Mouse (Mus musculus) neural tube, embryonic 11.5 days (tissue): ENCODE measurements around the gene Rap1gap2. TPM values are rescaled to one million over a fixed set of nuclear protein-coding genes. Genes with fewer than 3 reads are reported as not detected.

Source experiments
- ATAC-seq: fragments of 200-750 bp; cut with Nextera tagmentation; 2 replicates; pipeline ENCODE4 v1.8.0; 2017; ENCODE audit warnings: moderate number of reproducible peaks, mild to moderate bottlenecking, moderate TSS enrichment, moderate library complexity; ENCODE audit not compliant: insufficient read depth, low FRiP score, low TSS enrichment
- DNase-seq: peaks from one replicate; pipeline ENCODE4 v3.0.0-alpha.2; 2015; ENCODE audit warnings: low spot score
- H3K27ac ChIP-seq: fragments of 300-500 bp; sonication (generic); 2 replicates; pipeline ENCODE4 v1.5.1; 2014; ENCODE audit warnings: low read depth, mild to moderate bottlenecking, low read length
- H3K27me3 ChIP-seq: fragments of 300-500 bp; sonication (generic); 2 replicates; pipeline ENCODE4 v1.6.1; 2014; ENCODE audit warnings: mild to moderate bottlenecking, low read length, mixed read lengths; ENCODE audit not compliant: control insufficient read depth, insufficient read depth
- H3K36me3 ChIP-seq: fragments of 300-500 bp; sonication (generic); 2 replicates; pipeline ENCODE4 v1.6.1; 2014; ENCODE audit warnings: mild to moderate bottlenecking, low read length, moderate library complexity, mixed read lengths; ENCODE audit not compliant: control insufficient read depth, insufficient read depth
- H3K4me1 ChIP-seq: fragments of 300-500 bp; sonication (generic); 2 replicates; pipeline ENCODE4 v1.6.1; 2014; ENCODE audit warnings: low read length, mixed read lengths; ENCODE audit not compliant: control insufficient read depth, insufficient read depth
- H3K4me2 ChIP-seq: fragments of 300-500 bp; sonication (generic); 2 replicates; pipeline ENCODE4 v1.6.1; 2014; ENCODE audit warnings: low read depth, mild to moderate bottlenecking, moderate library complexity
- H3K4me3 ChIP-seq: fragments of 300-500 bp; sonication (generic); 2 replicates; pipeline ENCODE4 v1.5.1; 2014; ENCODE audit warnings: low read depth, low read length
- H3K9ac ChIP-seq: fragments of 300-500 bp; sonication (generic); 2 replicates; pipeline ENCODE4 v1.6.1; 2014; ENCODE audit warnings: mild to moderate bottlenecking, low read length
- H3K9me3 ChIP-seq: fragments of 300-500 bp; sonication (generic); 2 replicates; pipeline ENCODE4 v1.6.1; 2016; ENCODE audit warnings: low read length; ENCODE audit not compliant: control insufficient read depth
- WGBS: fragments of 180-500 bp; shearing (Covaris S2); extraction: QIAGEN DNeasy Blood & Tissue Kit; methylation state at CpG from one replicate; pipeline ENCODE4 v1.1.7; 2014; 5-methylcytosine and 5-hydroxymethylcytosine counted together
- polyA plus RNA-seq: library from polyadenylated mRNA; unstranded; fragments of >200 nt; fragmentation: Nextera tagmentation; extraction: Ambion mirVana; gene quantifications from 2 replicates; pipeline ENCODE4 v1.2.1, GENCODE M21; 2014

The Rap1gap2 gene
- polyA plus RNA-seq, 1 experiment from 2014 or later = 3.3 TPM

DNA sequence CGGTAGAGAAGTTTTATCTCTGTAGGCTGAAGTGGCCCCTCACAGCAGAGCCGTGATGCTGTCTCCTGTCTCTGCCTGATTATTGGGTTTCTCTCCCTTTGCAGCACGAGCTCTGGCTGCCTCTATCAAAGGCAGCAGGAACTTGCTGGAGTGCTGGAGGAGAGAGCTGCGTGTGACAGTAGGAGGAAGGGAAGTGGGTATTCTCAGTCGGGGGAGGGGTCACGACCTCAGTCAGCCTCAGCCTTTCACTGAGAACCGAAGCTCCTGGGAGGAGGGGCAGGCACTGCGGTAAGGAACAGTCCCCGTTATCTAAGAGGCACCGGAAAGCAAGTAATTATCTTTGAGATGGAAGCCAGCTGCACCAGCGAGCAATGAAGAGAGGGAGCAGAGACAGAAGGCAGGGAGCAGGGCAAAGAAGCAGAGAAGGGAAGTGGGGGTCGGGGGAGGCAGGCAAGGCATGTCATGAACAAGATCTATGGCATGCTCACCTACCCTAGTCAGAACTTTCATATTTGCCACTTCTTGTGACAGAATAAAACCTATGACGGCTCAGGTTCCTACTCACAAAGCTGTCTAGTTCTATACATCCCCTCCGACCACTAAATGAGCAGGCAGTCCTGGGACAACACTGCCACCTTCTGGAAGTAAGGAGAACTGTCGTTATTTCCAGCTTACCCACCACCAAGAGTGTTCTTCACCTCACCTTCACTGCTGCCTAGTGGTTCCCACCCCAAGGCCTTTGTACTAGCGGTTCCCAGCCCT is 63.6 kb downstream of the Rap1gap2 start:
- ATAC-seq (peak; percentile 71), DNase-seq (peak; percentile 70)
- no peaks in the 10 kb centered on the region for H3K27me3 ChIP-seq
- 0 out of 2 replicates have a peak overlapping the region, but pooled peaks have one; percentile 5 for H3K27ac ChIP-seq
- peaks cover 4% of the 10 kb centered on the region for H3K4me1 ChIP-seq
- H3K4me2 ChIP-seq = peak overlapping the region; percentile 32
- H3K4me3 ChIP-seq = no peak overlapping the region; the same call in 1 of the 2 replicates
- no peaks in the 10 kb centered on the region for H3K36me3 ChIP-seq
- H3K9ac ChIP-seq = peak overlapping the region; percentile 0; the same call in 1 of the 2 replicates
- 7% methylated on average over 16 of the region's 16 CpGs for WGBS
- no peaks in the 10 kb centered on the region for H3K9me3 ChIP-seq

DNA sequence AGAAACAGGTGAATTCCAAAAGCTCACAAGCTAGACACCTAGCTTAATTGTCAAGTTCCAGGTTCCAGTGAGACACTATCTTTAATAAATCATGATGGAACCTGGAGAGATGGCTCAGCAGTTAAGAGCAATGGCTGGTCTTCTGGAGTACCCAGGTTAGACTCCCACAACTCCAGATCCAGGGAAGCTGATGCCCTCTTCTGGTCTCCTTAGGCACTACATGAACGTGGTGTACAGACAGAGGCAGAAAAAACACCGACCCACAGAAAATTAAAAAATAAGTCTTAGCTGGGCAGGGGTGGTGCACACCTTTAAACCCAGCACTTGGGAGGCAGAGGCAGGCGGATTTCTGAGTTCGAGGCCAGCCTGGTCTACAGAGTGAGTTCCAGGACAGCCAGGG is 64.5 kb downstream of the Rap1gap2 start:
- H3K9ac ChIP-seq = no peak overlapping the region
- H3K9me3 ChIP-seq = no peaks in the 10 kb centered on the region
- 54% methylated on average over 4 of the region's 4 CpGs for WGBS
- DNase-seq (no peak), ATAC-seq (no peak)
- H3K4me2 ChIP-seq = no peak overlapping the region
- no peaks in the 10 kb centered on the region for H3K27me3 ChIP-seq
- H3K4me3 ChIP-seq = no peak overlapping the region
- no peaks in the 10 kb centered on the region for H3K36me3 ChIP-seq
- H3K4me1 ChIP-seq = peaks cover 4% of the 10 kb centered on the region
- no peak overlapping the region for H3K27ac ChIP-seq

DNA sequence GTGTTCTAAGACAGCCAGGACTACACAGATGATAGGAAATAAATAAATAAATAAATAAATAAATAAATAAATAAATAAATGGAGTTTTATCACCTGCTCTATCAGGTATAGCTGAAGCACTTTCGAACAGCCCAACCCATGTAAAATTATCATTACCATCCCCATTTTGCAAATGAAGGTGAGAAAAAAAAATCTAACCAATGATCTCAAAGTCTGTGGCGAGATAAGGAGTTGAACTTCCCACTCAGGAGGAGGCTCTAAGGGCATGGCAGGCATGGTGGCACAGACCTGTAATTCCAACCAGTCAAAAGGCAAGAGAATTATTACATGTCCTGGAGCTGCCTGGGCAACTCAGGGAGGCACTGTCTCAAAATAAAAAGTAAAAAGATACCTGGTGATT is 65.2 kb downstream of the Rap1gap2 start:
- Histone ChIP-seq H3K27ac (no peak overlapping the region), H3K4me1 (peaks cover 4% of the 10 kb centered on the region), H3K9me3 (no peaks in the 10 kb centered on the region), H3K4me3 (no peak overlapping the region), H3K36me3 (no peaks in the 10 kb centered on the region), H3K9ac (no peak overlapping the region), H3K4me2 (no peak overlapping the region), H3K27me3 (no peaks in the 10 kb centered on the region)
- DNase-seq (no peak), ATAC-seq (no peak)
- 85% methylated on average over 2 of the region's 2 CpGs for WGBS

DNA sequence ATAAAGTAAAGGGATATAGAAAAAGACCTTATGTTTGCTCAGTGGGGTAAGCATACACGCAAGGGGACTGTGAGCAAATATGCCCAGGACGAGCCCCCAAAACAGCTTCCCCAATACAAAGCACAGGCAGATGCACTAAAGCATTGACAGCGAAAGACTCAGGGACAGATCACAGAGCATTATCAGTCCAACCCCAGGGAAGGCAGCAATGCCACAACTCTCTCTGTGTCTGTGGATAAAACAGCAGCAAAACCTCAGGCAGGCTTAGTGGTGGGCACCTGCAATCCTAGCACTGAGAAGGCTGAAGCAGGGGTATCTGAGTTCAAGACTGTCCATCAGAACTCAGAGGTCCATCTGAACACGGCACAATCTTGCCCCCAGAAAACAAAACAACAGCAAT is 73.4 kb downstream of the Rap1gap2 start:
- ATAC-seq = no peak
- WGBS = 90% methylated on average over 4 of the region's 4 CpGs
- no peak for DNase-seq
- no peaks in the 10 kb centered on the region for H3K9me3 ChIP-seq
- no peak overlapping the region for H3K4me3 ChIP-seq
- H3K27ac ChIP-seq = no peak overlapping the region
- no peaks in the 10 kb centered on the region for H3K4me1 ChIP-seq
- no peak overlapping the region for H3K9ac ChIP-seq
- H3K4me2 ChIP-seq = no peak overlapping the region
- H3K27me3 ChIP-seq = no peaks in the 10 kb centered on the region
- H3K36me3 ChIP-seq = no peaks in the 10 kb centered on the region

DNA sequence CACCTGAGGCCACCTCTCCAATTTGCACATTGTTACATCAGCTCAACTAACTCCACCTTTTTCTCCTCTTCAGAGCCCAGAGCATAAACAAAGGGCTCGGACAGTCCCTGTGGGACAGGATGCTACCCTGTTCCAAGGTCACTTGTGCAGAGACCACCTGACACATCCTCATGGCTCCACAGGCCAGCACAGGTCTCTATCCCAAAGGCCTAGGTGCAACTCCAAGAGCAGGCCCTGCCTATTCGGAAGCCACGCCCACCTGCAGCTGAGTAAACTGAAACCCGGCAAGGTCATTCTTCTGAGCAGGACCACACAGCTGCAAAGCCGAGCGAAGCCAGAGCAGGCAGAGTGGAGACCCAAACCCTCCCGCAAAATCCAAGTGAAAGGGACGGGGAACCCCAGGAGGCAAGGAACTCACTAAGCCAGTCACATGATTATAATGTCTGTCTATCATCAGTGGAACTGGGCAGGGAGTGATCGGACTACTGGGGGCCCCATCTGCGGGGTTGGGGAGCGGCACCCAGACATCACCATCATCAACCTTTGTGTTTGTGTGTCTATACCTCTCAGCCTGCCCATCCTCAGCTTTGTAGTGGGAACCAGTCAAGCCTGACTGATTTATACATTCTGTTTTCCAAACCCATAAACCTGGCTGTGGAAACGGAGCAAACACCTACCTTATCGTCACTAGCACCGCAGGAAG is 74.4 kb downstream of the Rap1gap2 start:
- H3K27ac ChIP-seq = no peak overlapping the region
- DNase-seq (peak; percentile 49), ATAC-seq (no peak)
- H3K36me3 ChIP-seq = no peaks in the 10 kb centered on the region
- H3K4me2 ChIP-seq = no peak overlapping the region
- 28% methylated on average over 14 of the region's 14 CpGs for whole genome bisulfite sequencing
- no peak overlapping the region for H3K9ac ChIP-seq
- H3K4me3 ChIP-seq = no peak overlapping the region
- no peaks in the 10 kb centered on the region for H3K27me3 ChIP-seq
- H3K4me1 ChIP-seq = no peaks in the 10 kb centered on the region
- no peaks in the 10 kb centered on the region for H3K9me3 ChIP-seq

DNA sequence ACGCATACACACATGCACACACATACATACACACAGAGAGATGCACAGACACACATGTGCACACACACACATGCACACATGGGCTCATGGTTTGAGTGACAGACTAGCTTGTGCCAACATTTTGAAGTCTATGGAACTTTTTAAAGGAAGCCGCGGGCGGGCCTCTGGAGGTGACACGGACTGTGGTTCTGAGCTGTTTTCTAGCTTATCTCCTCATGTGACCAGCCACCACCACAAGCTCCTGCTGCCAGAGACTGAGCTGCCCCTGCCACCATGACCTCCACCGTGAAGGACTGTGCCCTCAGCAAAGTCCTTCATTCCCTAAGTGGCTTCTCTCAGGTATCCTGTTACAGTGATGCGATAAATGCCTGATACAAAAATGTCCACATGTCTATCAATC is 76.3 kb downstream of the Rap1gap2 start:
- 96% methylated on average over 7 of the region's 7 CpGs for WGBS
- ATAC-seq = no peak
- no peak overlapping the region for H3K9ac ChIP-seq
- DNase-seq = no peak
- H3K9me3 ChIP-seq = no peaks in the 10 kb centered on the region
- no peaks in the 10 kb centered on the region for H3K36me3 ChIP-seq
- H3K4me2 ChIP-seq = no peak overlapping the region
- H3K27me3 ChIP-seq = no peaks in the 10 kb centered on the region
- no peak overlapping the region for H3K4me3 ChIP-seq
- no peaks in the 10 kb centered on the region for H3K4me1 ChIP-seq
- H3K27ac ChIP-seq = no peak overlapping the region

DNA sequence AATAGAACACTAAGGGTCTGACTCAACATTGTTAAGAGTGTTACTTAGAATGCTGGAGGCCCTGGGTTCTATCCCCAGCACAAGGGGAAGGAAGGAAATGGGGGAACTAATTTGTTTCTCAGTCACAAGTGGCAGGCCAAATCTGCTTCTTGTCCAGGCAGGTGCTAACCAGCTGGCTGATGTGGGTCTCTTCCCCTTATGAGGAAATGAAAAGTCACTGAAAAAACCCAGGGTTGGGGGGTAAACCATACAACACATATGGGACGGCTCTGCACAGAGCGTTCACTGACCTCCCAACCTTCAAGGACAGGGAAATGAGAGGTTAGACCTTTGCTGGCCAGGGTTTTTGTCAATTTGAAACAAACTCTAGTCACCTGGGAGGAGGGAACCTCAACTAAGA is 77.7 kb downstream of the Rap1gap2 start:
- Histone ChIP-seq H3K36me3 (no peaks in the 10 kb centered on the region), H3K4me2 (no peak overlapping the region), H3K9me3 (no peaks in the 10 kb centered on the region), H3K27ac (no peak overlapping the region), H3K4me1 (no peaks in the 10 kb centered on the region), H3K4me3 (no peak overlapping the region), H3K27me3 (no peaks in the 10 kb centered on the region), H3K9ac (no peak overlapping the region)
- ATAC-seq (no peak), DNase-seq (no peak)
- WGBS = 83% methylated on average over 2 of the region's 2 CpGs

DNA sequence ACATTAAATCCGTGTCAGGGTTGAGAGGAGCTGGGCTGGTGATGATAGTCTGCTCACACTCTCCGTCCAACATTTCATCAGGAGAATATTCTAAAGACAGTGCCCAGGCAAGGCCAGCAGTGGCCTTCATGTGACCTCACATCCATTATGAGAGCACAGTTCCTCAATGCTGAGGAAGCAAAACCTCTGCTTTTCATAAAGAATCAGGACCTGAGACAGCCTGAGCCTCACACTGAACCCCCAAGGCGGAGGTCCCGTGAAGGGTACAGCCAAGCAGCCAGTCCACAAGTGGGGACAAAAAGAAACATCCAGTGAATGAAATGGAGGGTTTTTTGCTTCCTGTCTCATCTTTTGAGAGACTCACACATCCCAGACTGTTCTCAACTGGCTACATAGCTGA is 78.3 kb downstream of the Rap1gap2 start:
- Histone ChIP-seq H3K27ac (no peak overlapping the region), H3K4me2 (no peak overlapping the region), H3K4me3 (no peak overlapping the region), H3K27me3 (no peaks in the 10 kb centered on the region), H3K9me3 (no peaks in the 10 kb centered on the region), H3K36me3 (no peaks in the 10 kb centered on the region), H3K9ac (no peak overlapping the region), H3K4me1 (no peaks in the 10 kb centered on the region)
- WGBS = 66% methylated on average over 4 of the region's 4 CpGs
- ATAC-seq = no peak
- DNase-seq = no peak

DNA sequence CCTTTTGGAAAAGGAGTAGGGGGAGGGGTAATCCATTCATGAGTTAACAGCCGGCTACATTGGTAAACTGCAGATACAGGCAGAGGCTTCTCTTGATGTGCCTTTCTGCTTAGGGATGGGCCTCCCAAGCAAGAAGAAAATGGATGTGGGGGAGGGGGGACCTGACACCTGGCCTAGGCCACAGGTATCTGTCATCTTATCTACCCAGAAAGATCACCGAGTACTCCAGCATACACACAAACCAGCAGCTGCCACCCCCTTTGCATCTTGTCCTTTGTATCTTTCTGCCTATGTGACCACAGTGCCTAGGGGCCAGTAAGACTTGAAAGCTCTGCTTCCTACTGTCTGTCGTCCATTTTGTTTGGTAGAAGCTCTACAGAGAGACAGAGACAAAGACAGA is 79.0 kb downstream of the Rap1gap2 start:
- ATAC-seq = no peak
- Histone ChIP-seq H3K9ac (no peak overlapping the region), H3K36me3 (no peaks in the 10 kb centered on the region), H3K4me2 (no peak overlapping the region), H3K27ac (no peak overlapping the region), H3K4me3 (no peak overlapping the region), H3K27me3 (no peaks in the 10 kb centered on the region), H3K9me3 (no peaks in the 10 kb centered on the region), H3K4me1 (no peaks in the 10 kb centered on the region)
- WGBS = 38% methylated on average over 3 of the region's 3 CpGs
- no peak for DNase-seq
